Mouse (Mus musculus): ENCODE data around the gene Upf3b.

DNA sequence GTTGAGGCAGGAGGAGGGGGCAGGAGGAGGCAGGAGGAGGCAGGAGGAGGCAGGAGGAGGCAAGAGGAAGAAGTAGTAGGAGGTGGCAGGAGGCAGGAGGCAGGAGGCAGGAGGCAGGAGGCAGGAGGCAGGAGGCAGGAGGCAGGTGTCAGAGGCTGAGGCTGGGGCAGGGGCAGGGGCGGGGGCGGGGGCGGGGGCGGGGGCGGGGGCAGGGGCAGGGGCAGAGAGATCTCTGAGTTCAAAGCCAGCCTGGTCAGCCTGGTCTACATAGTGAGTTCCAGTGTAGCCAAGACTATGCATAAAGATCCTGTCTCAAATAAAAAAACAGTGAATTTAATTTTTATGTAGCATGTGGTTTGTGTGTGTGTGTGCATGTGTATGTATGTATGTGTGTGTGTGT, 7.0 kb upstream of the Upf3b start:
- TF ChIP-seq CTCF (IDR thresholded peaks at IDR 0.05; ENCODE audit: control insufficient read depth, insufficient read depth, low read length) (no peak), POLR2A (IDR thresholded peaks at IDR 0.05; ENCODE audit: borderline replicate concordance, control insufficient read depth, low read depth, low read length) (no peak)
